Mouse (Mus musculus) cortical plate, adult 2 months (tissue): ENCODE results near the gene Gm42417. TPM values are rescaled to one million over a fixed set of nuclear protein-coding genes. Genes with fewer than 3 reads are reported as not detected.
A peak's percentile ranks its signal among the peaks of the same experiment; 100 is the strongest.

ENCODE experiments used
- H3K27ac ChIP-seq: fragments of 200-500 bp; 2 replicates; pipeline ENCODE4 v1.5.1; 2012; ENCODE audit warnings: low read length, control low read depth, inconsistent platforms; ENCODE audit not compliant: insufficient read depth
- H3K4me1 ChIP-seq: fragments of 200-500 bp; 2 replicates; pipeline ENCODE4 v1.6.1; 2011; ENCODE audit warnings: low read length; ENCODE audit not compliant: control insufficient read depth, insufficient read depth
- H3K4me3 ChIP-seq: fragments of 200-500 bp; 2 replicates; pipeline ENCODE4 v1.5.1; 2011; ENCODE audit warnings: mild to moderate bottlenecking, low read length, control low read depth; ENCODE audit not compliant: insufficient read depth
- CTCF ChIP-seq: fragments of 200-500 bp; IDR thresholded peaks from 2 replicates; pipeline ENCODE4 v1.5.1; 2011; ENCODE audit warnings: mild to moderate bottlenecking, control low read depth, low read length; ENCODE audit not compliant: insufficient read depth; ENCODE audit errors: extremely low read depth
- POLR2A ChIP-seq: fragments of 200-500 bp; IDR thresholded peaks from 2 replicates; pipeline ENCODE4 v1.6.1; 2011; ENCODE audit warnings: mild to moderate bottlenecking, low read length, control low read depth; ENCODE audit not compliant: insufficient read depth; ENCODE audit errors: extremely low read depth
- polyA plus RNA-seq: library from polyadenylated mRNA; depleted of rRNA; stranded (reverse); fragments of >200 nt; gene quantifications from 2 replicates; pipeline ENCODE4 v1.2.3, GENCODE M21; 2012; rRNA removed

The Gm42417 gene
- polyA plus RNA-seq, result 0.04 and 0.06 TPM in 2 replicates

GRCm38 (mm10) chr1:36539186-36539585 is at the start of gene Gm42417:
TSS of gene Gm42417 (minus strand) at chr1:36539429.
- TF ChIP-seq POLR2A (no peak), CTCF (no peak)
- no peak within 1 kb of the TSS for H3K27ac ChIP-seq
- no peak within 1 kb of the TSS for H3K4me3 ChIP-seq
- no peaks in the 10 kb centered on the region; the same call in 1 of the 2 replicates for H3K4me1 ChIP-seq

- Histone ChIP-seq H3K27ac (no peak overlapping the region), H3K4me1 (no peaks in the 10 kb centered on the region), H3K4me3 (no peak overlapping the region)
- no peak for TF ChIP-seq POLR2A
- no peak for TF ChIP-seq CTCF
Measured at GRCm38 (mm10) chr1:36587860-36588259, 48.6 kb upstream of the Gm42417 start.

GRCm38 (mm10) chr1:36586288-36586687 is 47.1 kb upstream of the Gm42417 start:
- no peak for TF ChIP-seq POLR2A
- no peak for TF ChIP-seq CTCF
- no peak overlapping the region for H3K4me3 ChIP-seq
- H3K4me1 ChIP-seq, result no peaks in the 10 kb centered on the region
- H3K27ac ChIP-seq, result no peak overlapping the region

GRCm38 (mm10) chr1:36583408-36584116 is 44.3 kb upstream of the Gm42417 start:
- TF ChIP-seq CTCF (no peak), POLR2A (no peak)
- H3K27ac ChIP-seq, result no peak overlapping the region
- H3K4me3 ChIP-seq, result no peak overlapping the region
- H3K4me1 ChIP-seq, result no peaks in the 10 kb centered on the region; the same call in 1 of the 2 replicates

- no peak for TF ChIP-seq CTCF
- TF ChIP-seq POLR2A, result no peak
Measured at GRCm38 (mm10) chr1:36582211-36582610, 43.0 kb upstream of the Gm42417 start.

GRCm38 (mm10) chr1:36581260-36581659 is 42.0 kb upstream of the Gm42417 start:
- no peak overlapping the region for H3K4me3 ChIP-seq
- TF ChIP-seq POLR2A (no peak), CTCF (no peak)
- no peaks in the 10 kb centered on the region; the same call in 1 of the 2 replicates for H3K4me1 ChIP-seq
- H3K27ac ChIP-seq, result no peak overlapping the region

More at GRCm38 (mm10) chr1:36582211-36582610, 43.0 kb upstream of the Gm42417 start:
- H3K27ac ChIP-seq, result no peak overlapping the region
- no peak overlapping the region for H3K4me3 ChIP-seq
- no peaks in the 10 kb centered on the region; the same call in 1 of the 2 replicates for H3K4me1 ChIP-seq

GRCm38 (mm10) chr1:36580384-36581207 is 41.4 kb upstream of the Gm42417 start:
- TF ChIP-seq POLR2A (peak; percentile 32; the same call in 1 of the 2 replicates), CTCF (no peak)
- Histone ChIP-seq H3K27ac (no peak overlapping the region), H3K4me1 (no peaks in the 10 kb centered on the region; the same call in 1 of the 2 replicates), H3K4me3 (0 out of 2 replicates have a peak overlapping the region, but pooled peaks have one; percentile 0)

GRCm38 (mm10) chr1:36579974-36580383 is 40.8 kb upstream of the Gm42417 start:
- Histone ChIP-seq H3K27ac (no peak overlapping the region), H3K4me3 (no peak overlapping the region), H3K4me1 (no peaks in the 10 kb centered on the region; the same call in 1 of the 2 replicates)
- TF ChIP-seq CTCF (no peak), POLR2A (no peak)

- TF ChIP-seq POLR2A (no peak), CTCF (no peak)
- Histone ChIP-seq H3K4me3 (no peak overlapping the region), H3K4me1 (no peaks in the 10 kb centered on the region; the same call in 1 of the 2 replicates), H3K27ac (no peak overlapping the region)
Measured at GRCm38 (mm10) chr1:36576991-36577675, 37.9 kb upstream of the Gm42417 start.

- Histone ChIP-seq H3K4me3 (no peak overlapping the region), H3K27ac (no peak overlapping the region), H3K4me1 (no peaks in the 10 kb centered on the region; the same call in 1 of the 2 replicates)
- TF ChIP-seq POLR2A (no peak), CTCF (no peak)
Measured at GRCm38 (mm10) chr1:36575347-36575746, 36.1 kb upstream of the Gm42417 start.
